Mouse (Mus musculus) bone marrow macrophage, adult 2 months (primary cell): ENCODE data around the gene U2af2. TPM values are rescaled to one million over a fixed set of nuclear protein-coding genes. Genes with fewer than 3 reads are reported as not detected.

ENCODE experiments used
- H3K27ac ChIP-seq: 2 replicates; pipeline ENCODE4 v1.5.1; 2012; ENCODE audit warnings: low read depth, low read length; ENCODE audit not compliant: insufficient read depth
- H3K4me1 ChIP-seq: 2 replicates; pipeline ENCODE4 v1.6.1; 2012; ENCODE audit warnings: low read length; ENCODE audit not compliant: control insufficient read depth, insufficient read depth
- H3K4me3 ChIP-seq: 2 replicates; pipeline ENCODE4 v1.5.1; 2012; ENCODE audit warnings: mild to moderate bottlenecking, low read length, moderate library complexity; ENCODE audit not compliant: insufficient read depth
- CTCF ChIP-seq: IDR thresholded peaks from 2 replicates; pipeline ENCODE4 v1.5.1; 2012; ENCODE audit warnings: low read depth, mild to moderate bottlenecking, low read length, moderate library complexity
- POLR2A ChIP-seq: IDR thresholded peaks from 2 replicates; pipeline ENCODE4 v1.6.1; 2012; ENCODE audit warnings: mild to moderate bottlenecking, low read depth, low read length, borderline replicate concordance
- polyA plus RNA-seq: library from polyadenylated mRNA; stranded (reverse); fragments of >200 nt; gene quantifications from 2 replicates; pipeline ENCODE4 v1.2.4, GENCODE M21; 2012; ENCODE audit not compliant: missing spikeins, insufficient read depth, insufficient read length

U2af2 gene
- polyA plus RNA-seq, 1 experiment, result 160 TPM

DNA sequence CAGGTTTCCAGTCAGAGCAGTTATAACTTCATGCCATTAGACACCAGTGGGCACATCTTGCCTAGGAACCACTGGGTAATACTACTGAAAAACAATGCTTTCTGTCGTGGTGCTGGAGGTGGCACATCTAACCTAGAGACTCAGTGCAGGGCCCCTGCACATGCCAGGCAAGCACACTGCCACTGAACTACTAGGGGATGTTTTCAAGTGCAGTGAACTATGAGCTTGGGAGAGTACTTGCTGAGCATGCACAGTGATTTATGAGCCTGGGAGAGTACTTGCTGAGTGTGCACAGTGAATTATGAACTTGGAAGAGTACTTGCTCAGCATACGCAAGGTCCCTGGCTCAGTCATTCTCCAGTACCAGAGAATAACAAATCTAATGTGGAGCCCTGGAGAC is 40.6 kb downstream of the U2af2 start:
- Histone ChIP-seq H3K4me1 (peaks cover 39% of the 10 kb centered on the region), H3K4me3 (no peak overlapping the region), H3K27ac (no peak overlapping the region)
- TF ChIP-seq POLR2A (no peak), CTCF (no peak)

GRCm38 (mm10) chr7:5108272-5108671 is 46.3 kb downstream of the U2af2 start:
- H3K4me1 ChIP-seq, result peaks cover 14% of the 10 kb centered on the region
- H3K4me3 ChIP-seq, result no peak overlapping the region
- TF ChIP-seq CTCF (no peak), POLR2A (no peak)
- H3K27ac ChIP-seq, result no peak overlapping the region

- TF ChIP-seq CTCF (no peak), POLR2A (no peak)
- H3K4me1 ChIP-seq, result peaks cover 14% of the 10 kb centered on the region
- no peak overlapping the region for H3K27ac ChIP-seq
- no peak overlapping the region for H3K4me3 ChIP-seq
These were observed 47.4 kb downstream of the U2af2 start for GRCm38 (mm10) chr7:5109301-5109700.

GRCm38 (mm10) chr7:5112701-5113100 is 50.8 kb downstream of the U2af2 start:
- H3K27ac ChIP-seq, result no peak overlapping the region
- TF ChIP-seq CTCF, result no peak
- no peak for TF ChIP-seq POLR2A
- peaks cover 12% of the 10 kb centered on the region for H3K4me1 ChIP-seq

DNA sequence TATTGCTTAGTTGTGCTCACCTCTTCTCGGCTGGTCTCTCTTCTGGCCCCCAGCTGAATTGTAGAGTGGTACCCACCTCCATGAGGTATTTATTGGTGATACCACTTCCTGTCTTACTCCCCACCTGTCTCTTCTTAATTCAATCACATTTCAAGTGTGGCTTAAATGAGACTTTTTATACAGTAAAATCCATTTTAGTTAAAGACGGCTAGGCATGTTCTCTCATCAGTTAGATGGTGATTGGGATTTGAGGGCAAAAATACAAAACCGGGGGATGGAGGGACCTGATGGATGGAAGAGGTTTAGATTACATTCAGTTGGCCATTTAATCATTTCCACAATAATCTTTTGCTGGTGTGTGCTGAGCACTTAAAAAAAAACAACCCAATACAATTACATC is 54.9 kb downstream of the U2af2 start, which contains the start of gene Rfpl4:
Rfpl4 (minus strand) TSS at position 101 of the 400 bp plus-strand sequence.
- no peak within 1 kb of the TSS for H3K27ac ChIP-seq
- H3K4me3 ChIP-seq, result no peak within 1 kb of the TSS
- no peak for TF ChIP-seq POLR2A
- no peak for TF ChIP-seq CTCF
- H3K4me1 ChIP-seq, result peaks cover 12% of the 10 kb centered on the region

More at GRCm38 (mm10) chr7:5112701-5113100, 50.8 kb downstream of the U2af2 start:
- H3K4me3 ChIP-seq, result no peak overlapping the region

- peak overlapping the region; percentile 70 for H3K4me3 ChIP-seq
- H3K27ac ChIP-seq, result no peak overlapping the region
- TF ChIP-seq POLR2A (no peak), CTCF (no peak)
- peaks cover 9% of the 10 kb centered on the region for H3K4me1 ChIP-seq
These were observed 63.1 kb downstream of the U2af2 start for GRCm38 (mm10) chr7:5125078-5125477.

DNA sequence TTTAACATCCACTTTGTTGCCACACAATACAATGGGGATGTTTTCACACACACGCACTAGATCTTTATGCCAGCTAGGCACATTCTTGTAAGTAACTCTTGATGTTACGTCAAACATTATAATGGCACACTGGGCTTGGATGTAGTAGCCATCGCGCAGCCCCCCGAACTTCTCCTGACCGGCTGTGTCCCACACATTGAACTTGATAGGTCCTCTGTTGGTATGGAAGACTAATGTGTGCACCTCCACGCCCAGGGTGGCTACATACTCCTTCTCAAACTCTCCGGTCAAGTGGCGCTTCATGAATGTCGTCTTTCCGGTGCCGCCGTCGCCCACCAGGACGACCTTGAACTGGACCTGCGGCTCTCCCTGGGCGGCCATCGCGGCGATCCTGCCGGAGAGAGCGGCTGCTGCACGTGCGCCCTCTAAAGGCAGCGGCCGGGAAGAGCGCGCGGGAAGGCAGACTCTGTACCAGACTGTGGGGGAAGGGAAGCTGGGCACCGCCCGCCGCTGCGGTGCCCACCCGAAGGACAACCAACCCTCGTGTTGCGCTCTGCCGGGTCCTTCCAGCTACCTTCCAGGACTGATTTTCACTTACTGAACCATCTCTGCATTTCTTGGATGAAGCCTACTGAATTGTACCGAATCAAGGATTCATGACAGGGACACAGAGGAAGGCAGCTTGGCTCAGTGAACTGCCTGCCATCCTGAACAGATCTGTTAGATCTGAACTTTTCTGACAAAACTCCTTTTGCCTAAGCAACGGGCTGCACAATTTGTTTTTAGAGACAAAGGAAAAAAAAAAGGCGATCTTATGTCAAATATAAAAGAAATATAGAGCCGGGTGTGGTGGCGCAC is 63.8 kb downstream of the U2af2 start, which contains the start of gene Rasl2-9:
Rasl2-9 (minus strand) TSS at position 402 of the 858 bp plus-strand sequence.
- peak within 1 kb of the TSS; percentile 70 for H3K4me3 ChIP-seq
- TF ChIP-seq POLR2A, result no peak
- peak; percentile 52 for TF ChIP-seq CTCF
- H3K4me1 ChIP-seq, result peaks cover 9% of the 10 kb centered on the region
- H3K27ac ChIP-seq, result no peak within 1 kb of the TSS

Other genes with a start within 250 kb of the U2af2 start
- gene Ube2s, start 249.6 kb upstream of the U2af2 start, polyA plus RNA-seq, result 109 and 131 TPM in 2 replicates
- gene Shisa7, start 217.4 kb upstream of the U2af2 start, polyA plus RNA-seq, result not detected in 2 replicates
- 20.4 and 21.2 TPM in 2 replicates for gene Isoc2b, start 191.9 kb upstream of the U2af2 start, polyA plus RNA-seq
- gene Isoc2a, start 185.0 kb upstream of the U2af2 start, polyA plus RNA-seq, result 15.5 and 16.4 TPM in 2 replicates
- not detected in 2 replicates for gene Gm36210, start 155.6 kb upstream of the U2af2 start, polyA plus RNA-seq
- 7.1 and 8.7 TPM in 2 replicates for gene Zfp628, start 146.9 kb upstream of the U2af2 start, polyA plus RNA-seq
- gene Nat14, start 140.1 kb upstream of the U2af2 start, polyA plus RNA-seq, result 0.78 and 1.6 TPM in 2 replicates
- gene Ssc5d, start 136.4 kb upstream of the U2af2 start, polyA plus RNA-seq, result 0.24 TPM in 1 of 2 replicates, not detected in the other
- gene Sbk2, start 97.7 kb upstream of the U2af2 start, polyA plus RNA-seq, result 0.58 TPM in 1 of 2 replicates, not detected in the other
- not detected in 2 replicates for gene Sbk3, start 91.0 kb upstream of the U2af2 start, polyA plus RNA-seq
- gene Zfp579, start 66.0 kb upstream of the U2af2 start, polyA plus RNA-seq, result 33.6 and 34.6 TPM in 2 replicates
- gene Zfp524, start 47.7 kb upstream of the U2af2 start, polyA plus RNA-seq, result 32.9 and 36.4 TPM in 2 replicates
- gene Fiz1, start 47.4 kb upstream of the U2af2 start, polyA plus RNA-seq, result 20.5 and 23.6 TPM in 2 replicates
- not detected in 2 replicates for gene Gm44973, start 46.6 kb upstream of the U2af2 start, polyA plus RNA-seq
- 19.8 and 30.1 TPM in 2 replicates for gene Zfp865, start 41.8 kb upstream of the U2af2 start, polyA plus RNA-seq
- gene Ccdc106, start 41.6 kb upstream of the U2af2 start, polyA plus RNA-seq, result 0.43 and 0.61 TPM in 2 replicates
- not detected in 2 replicates for gene 4632433K11Rik, start 28.0 kb upstream of the U2af2 start, polyA plus RNA-seq
- 2.6 and 3.8 TPM in 2 replicates for gene Zfp784, start 23.7 kb upstream of the U2af2 start, polyA plus RNA-seq
- gene Zfp580, start 10.6 kb upstream of the U2af2 start, polyA plus RNA-seq, result 6.1 and 7.7 TPM in 2 replicates
- 198 and 202 TPM in 2 replicates for gene Epn1, start 18.1 kb downstream of the U2af2 start, polyA plus RNA-seq
- not detected in 2 replicates for gene Rfpl4, start 54.8 kb downstream of the U2af2 start, polyA plus RNA-seq
- 1.1 TPM in 1 of 2 replicates, not detected in the other for gene Rasl2-9, start 63.8 kb downstream of the U2af2 start, polyA plus RNA-seq
- gene Vmn1r55, start 87.5 kb downstream of the U2af2 start, polyA plus RNA-seq, result 0.17 TPM in 1 of 2 replicates, not detected in the other
- gene Vmn1r56, start 134.6 kb downstream of the U2af2 start, polyA plus RNA-seq, result not detected in 2 replicates
- gene Vmn1r57, start 156.3 kb downstream of the U2af2 start, polyA plus RNA-seq, result not detected in 2 replicates